Mouse (Mus musculus) small intestine, adult 2 months (tissue): ENCODE data around the gene Gjc3.

Experiments
- CTCF ChIP-seq: fragments of 200-500 bp; IDR thresholded peaks from 2 replicates; pipeline ENCODE4 v1.5.1; 2012; ENCODE audit warnings: low read depth, mild to moderate bottlenecking, control low read depth, inconsistent platforms, low read length, moderate library complexity, mixed read lengths; ENCODE audit not compliant: insufficient replicate concordance, insufficient read length; ENCODE audit errors: extremely low read depth
- POLR2A ChIP-seq: fragments of 200-500 bp; IDR thresholded peaks from 2 replicates; pipeline ENCODE4 v1.6.1; 2012; ENCODE audit warnings: low read depth, mild to moderate bottlenecking, control low read depth, inconsistent platforms, low read length, moderate library complexity

- TF ChIP-seq CTCF = no peak
- TF ChIP-seq POLR2A = no peak
These were observed 47.3 kb downstream of the Gjc3 start for GRCm38 (mm10) chr5:137915550-137915949.
